Mouse (Mus musculus): ENCODE measurements around the gene Entpd7. TPM values are rescaled to one million over a fixed set of nuclear protein-coding genes. Genes with fewer than 3 reads are reported as not detected.

Gene Entpd7
- polyA plus RNA-seq, 1 experiment: 1.2 TPM

DNA sequence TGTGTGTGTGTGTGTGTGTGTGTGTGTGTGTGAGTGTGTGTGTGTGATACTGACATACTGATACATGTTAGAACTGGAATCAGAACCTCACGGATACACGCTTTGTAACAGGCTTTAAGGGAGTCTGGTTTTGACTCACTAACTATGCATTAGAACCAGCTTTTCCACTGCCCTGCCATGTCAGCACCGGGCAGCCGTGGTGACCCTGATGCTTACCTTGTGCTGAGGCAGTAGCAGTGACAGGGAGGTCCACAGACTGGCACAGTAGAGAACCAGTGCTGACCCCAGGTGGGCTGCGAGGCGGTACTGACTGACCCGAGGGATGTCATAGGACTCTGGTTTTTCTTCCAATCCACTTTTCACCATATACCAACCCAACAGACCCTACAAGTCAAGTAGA, 53.9 kb downstream of the Entpd7 start:
- TF ChIP-seq FLI1 (IDR thresholded peaks at IDR 0.05; ENCODE audit: low read length): no peak
- no peak for TF ChIP-seq GATA1 (IDR thresholded peaks at IDR 0.05; ENCODE audit: borderline replicate concordance, low read length)
- peaks cover 98% of the 10 kb centered on the region for H3K36me3 ChIP-seq (replicated peaks; ENCODE audit: low read length)
- no peak overlapping the region for H3K4me3 ChIP-seq (replicated peaks)
- H3K4me1 ChIP-seq: peaks cover 34% of the 10 kb centered on the region
- no peaks in the 10 kb centered on the region for H3K27me3 ChIP-seq (replicated peaks)
- H3K9me3 ChIP-seq: no peaks in the 10 kb centered on the region

DNA sequence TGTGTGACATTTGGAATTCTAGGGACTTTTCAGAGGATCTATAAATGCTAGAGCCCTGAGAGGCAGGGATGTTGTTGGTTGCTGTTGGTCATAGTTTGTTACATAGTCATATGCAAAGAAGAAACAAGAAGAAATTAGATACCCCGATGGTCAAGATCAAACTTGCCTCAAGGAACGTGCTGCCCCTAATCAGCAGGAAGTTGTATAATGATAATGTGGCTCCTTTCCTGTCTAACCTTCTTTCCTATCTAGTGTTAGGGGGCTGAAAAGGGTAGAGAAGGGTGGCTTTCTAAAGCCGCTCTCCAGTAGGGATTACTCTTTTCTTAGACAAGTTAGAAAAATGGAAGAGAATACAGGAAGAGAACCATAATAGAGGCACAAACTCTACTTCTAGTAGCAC, 56.3 kb downstream of the Entpd7 start:
- TF ChIP-seq FLI1 (IDR thresholded peaks at IDR 0.05; ENCODE audit: low read length) (no peak), GATA1 (IDR thresholded peaks at IDR 0.05; ENCODE audit: borderline replicate concordance, low read length) (no peak)
- no peaks in the 10 kb centered on the region for H3K9me3 ChIP-seq
- no peak overlapping the region for H3K4me3 ChIP-seq (replicated peaks)
- H3K36me3 ChIP-seq (replicated peaks; ENCODE audit: low read length): peaks cover 96% of the 10 kb centered on the region
- H3K4me1 ChIP-seq: peaks cover 53% of the 10 kb centered on the region
- H3K27me3 ChIP-seq (replicated peaks): no peaks in the 10 kb centered on the region

DNA sequence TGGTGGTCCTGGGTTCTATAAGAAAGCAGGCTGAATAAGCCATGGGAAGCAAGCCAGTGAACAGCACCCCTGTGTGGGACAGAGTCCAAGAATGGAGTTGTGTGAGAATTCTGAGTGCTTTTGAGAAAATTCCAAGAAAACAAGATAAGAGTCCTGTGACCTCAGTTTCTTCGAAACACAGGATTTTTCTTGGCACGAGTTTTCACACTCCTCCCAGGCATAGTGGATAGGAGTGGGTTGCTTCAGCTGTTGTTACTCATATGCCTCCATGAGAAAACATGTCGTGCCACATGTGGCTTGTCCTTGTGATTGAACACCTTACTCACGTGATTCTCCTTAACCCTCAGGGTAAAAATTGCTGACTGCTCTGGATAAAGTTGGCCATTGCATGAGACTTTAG, 58.4 kb downstream of the Entpd7 start:
- H3K4me1 ChIP-seq: peaks cover 64% of the 10 kb centered on the region
- H3K4me3 ChIP-seq (replicated peaks): no peak overlapping the region
- no peaks in the 10 kb centered on the region for H3K27me3 ChIP-seq (replicated peaks)
- no peak for TF ChIP-seq FLI1 (IDR thresholded peaks at IDR 0.05; ENCODE audit: low read length)
- no peak for TF ChIP-seq GATA1 (IDR thresholded peaks at IDR 0.05; ENCODE audit: borderline replicate concordance, low read length)
- no peaks in the 10 kb centered on the region for H3K9me3 ChIP-seq
- peaks cover 84% of the 10 kb centered on the region for H3K36me3 ChIP-seq (replicated peaks; ENCODE audit: low read length)

DNA sequence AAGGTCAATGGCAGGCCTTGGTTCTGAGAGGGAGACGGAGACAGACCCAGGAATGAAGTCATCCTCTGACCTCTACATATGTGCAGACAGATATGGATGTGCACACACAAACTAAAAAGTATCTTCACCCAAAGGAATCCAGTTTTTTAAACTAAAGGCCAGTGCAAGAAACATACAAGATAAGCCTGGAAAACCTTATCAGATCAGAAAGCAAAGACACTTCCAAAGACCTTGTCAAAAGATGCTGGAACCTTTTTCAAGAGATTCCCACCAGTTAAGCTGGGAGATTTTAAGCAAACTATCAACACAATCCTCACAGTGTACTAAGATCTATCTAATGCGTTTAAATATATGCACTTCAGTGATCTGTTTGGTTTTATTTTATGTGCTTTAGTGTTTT, 60.5 kb downstream of the Entpd7 start:
- TF ChIP-seq GATA1 (IDR thresholded peaks at IDR 0.05; ENCODE audit: borderline replicate concordance, low read length): no peak
- Histone ChIP-seq H3K36me3 (replicated peaks; ENCODE audit: low read length) (peaks cover 64% of the 10 kb centered on the region), H3K9me3 (no peaks in the 10 kb centered on the region), H3K27me3 (replicated peaks) (no peaks in the 10 kb centered on the region), H3K4me3 (replicated peaks) (no peak overlapping the region), H3K4me1 (peaks cover 73% of the 10 kb centered on the region)

DNA sequence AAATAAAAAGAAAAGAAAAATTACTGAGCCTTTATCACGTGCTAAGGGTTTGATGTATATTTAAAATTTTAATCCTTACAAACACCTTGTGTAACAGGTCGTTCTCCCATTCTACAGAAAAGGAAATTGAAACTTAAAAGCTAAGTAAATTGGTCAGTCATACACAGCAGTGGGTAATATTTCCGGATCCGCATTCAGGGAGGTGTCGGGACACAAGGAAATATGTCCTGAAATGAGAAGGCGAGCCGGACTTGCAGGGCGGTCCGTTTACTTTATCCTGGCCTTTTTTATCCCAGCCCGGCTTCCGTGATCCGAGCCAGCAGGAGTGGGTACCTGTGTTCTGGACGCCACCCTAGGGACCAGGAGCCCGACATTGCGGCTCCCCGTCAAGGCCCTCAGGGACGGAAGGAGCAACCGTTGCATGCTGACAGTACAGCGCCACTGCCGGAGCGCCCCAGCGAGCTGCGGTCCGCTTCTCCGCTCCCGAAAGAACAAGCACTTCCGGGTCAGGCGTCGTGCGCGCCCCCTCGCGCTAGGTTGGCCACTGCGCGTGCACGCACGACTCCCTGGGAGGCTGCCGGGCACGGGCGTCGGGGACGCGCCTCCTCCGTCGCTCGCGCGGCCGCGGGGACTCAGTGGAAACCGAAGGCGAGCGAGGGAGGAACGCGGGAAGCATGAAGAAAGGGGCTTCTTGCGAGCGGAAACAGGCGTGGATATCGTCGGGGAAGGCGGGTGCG, 63.2 kb downstream of the Entpd7 start, which contains the start of the genes Cutc and Cox15:
Gene Cutc (plus strand): TSS at position 508 of the 737 bp plus-strand sequence.
Gene Cox15 (minus strand): TSS at position 512 of the 737 bp plus-strand sequence.
- H3K4me3 ChIP-seq (replicated peaks): peak within 1 kb of the TSS; percentile 91
- no peaks in the 10 kb centered on the region for H3K27me3 ChIP-seq (replicated peaks)
- TF ChIP-seq GATA1 (IDR thresholded peaks at IDR 0.05; ENCODE audit: borderline replicate concordance, low read length): no peak
- TF ChIP-seq FLI1 (IDR thresholded peaks at IDR 0.05; ENCODE audit: low read length): no peak
- H3K4me1 ChIP-seq: peaks cover 63% of the 10 kb centered on the region
- no peaks in the 10 kb centered on the region for H3K9me3 ChIP-seq
- peaks cover 41% of the 10 kb centered on the region for H3K36me3 ChIP-seq (replicated peaks; ENCODE audit: low read length)

DNA sequence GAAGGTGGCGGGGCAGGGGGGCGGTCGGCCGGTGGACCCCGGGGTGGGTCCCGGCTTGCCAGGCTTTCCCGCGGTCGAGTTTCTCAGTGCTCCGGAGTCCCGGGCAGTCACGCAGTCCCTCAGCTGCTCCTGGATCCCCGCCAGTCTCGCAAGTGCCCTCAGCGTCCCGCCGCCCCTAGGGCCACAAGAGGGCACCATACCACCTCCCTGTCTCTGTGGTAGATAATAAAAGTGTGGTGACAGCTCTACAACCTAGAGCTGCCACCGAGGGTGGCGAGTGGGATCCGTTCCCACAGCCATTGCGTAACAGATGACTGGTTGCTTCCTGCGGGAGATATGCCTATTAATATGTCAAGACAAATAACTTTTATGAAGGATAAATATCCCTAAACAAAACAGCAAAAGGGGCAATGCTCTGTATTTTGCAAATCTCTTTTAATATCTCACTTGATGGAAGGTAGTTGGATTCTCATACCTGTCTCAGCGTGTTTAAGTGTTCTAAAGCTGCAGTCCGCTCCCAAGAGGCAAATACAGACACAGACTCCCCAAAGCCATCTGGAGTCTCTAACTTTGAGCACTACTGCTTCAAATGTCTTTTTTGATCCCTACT, 63.9 kb downstream of the Entpd7 start:
- TF ChIP-seq GATA1 (IDR thresholded peaks at IDR 0.05; ENCODE audit: borderline replicate concordance, low read length): peak; percentile 46; the same call in 1 of the 3 replicates
- no peak for TF ChIP-seq FLI1 (IDR thresholded peaks at IDR 0.05; ENCODE audit: low read length)
- Histone ChIP-seq H3K27me3 (replicated peaks) (no peaks in the 10 kb centered on the region), H3K4me3 (replicated peaks) (peak overlapping the region; percentile 91), H3K4me1 (peaks cover 56% of the 10 kb centered on the region), H3K36me3 (replicated peaks; ENCODE audit: low read length) (peaks cover 34% of the 10 kb centered on the region), H3K9me3 (no peaks in the 10 kb centered on the region)

DNA sequence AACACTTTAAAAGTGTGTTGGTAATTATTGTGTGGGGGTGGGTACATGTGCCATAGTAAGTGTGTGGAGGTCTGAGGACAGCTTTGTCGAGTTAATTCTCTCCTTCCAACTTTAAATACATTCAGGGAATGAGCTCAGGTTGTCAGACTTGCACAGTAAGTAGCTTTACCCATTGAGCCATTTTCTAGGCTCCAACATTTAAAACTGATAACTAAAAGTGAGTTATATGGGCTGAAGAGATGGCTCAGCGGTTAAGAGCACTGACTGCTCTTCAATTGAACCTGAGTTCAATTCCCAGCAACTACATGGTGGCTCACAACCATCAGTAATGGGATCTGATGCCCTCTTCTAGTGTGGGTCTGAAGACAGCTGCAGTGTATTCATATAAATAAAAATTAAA, 64.8 kb downstream of the Entpd7 start:
- TF ChIP-seq GATA1 (IDR thresholded peaks at IDR 0.05; ENCODE audit: borderline replicate concordance, low read length): no peak
- TF ChIP-seq FLI1 (IDR thresholded peaks at IDR 0.05; ENCODE audit: low read length): no peak
- Histone ChIP-seq H3K27me3 (replicated peaks) (no peaks in the 10 kb centered on the region), H3K4me1 (peaks cover 47% of the 10 kb centered on the region), H3K4me3 (replicated peaks) (no peak overlapping the region), H3K9me3 (no peaks in the 10 kb centered on the region), H3K36me3 (replicated peaks; ENCODE audit: low read length) (peaks cover 31% of the 10 kb centered on the region)

DNA sequence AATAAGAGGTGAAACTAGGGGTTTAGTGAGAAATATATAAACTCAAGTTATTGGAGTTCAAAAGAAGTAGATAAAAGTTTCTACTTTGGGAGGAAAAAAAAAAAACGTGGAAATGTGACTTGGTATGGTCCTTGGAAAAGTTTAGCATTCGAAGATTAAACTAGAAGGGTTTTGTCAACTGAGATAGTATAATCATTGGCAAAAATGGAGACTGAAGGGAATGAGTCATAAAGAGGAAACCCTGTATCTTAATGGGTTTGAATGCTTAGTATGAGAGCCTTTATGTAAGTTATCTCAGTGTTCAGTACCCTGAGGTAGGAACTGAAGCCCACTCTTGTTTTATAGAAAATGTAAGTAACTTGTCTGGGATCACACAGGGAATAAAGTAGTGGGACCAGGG, 65.4 kb downstream of the Entpd7 start:
- H3K9me3 ChIP-seq: no peaks in the 10 kb centered on the region
- H3K4me3 ChIP-seq (replicated peaks): no peak overlapping the region
- H3K36me3 ChIP-seq (replicated peaks; ENCODE audit: low read length): peaks cover 33% of the 10 kb centered on the region
- no peaks in the 10 kb centered on the region for H3K27me3 ChIP-seq (replicated peaks)
- TF ChIP-seq GATA1 (IDR thresholded peaks at IDR 0.05; ENCODE audit: borderline replicate concordance, low read length) (no peak), FLI1 (IDR thresholded peaks at IDR 0.05; ENCODE audit: low read length) (no peak)
- H3K4me1 ChIP-seq: peaks cover 45% of the 10 kb centered on the region

DNA sequence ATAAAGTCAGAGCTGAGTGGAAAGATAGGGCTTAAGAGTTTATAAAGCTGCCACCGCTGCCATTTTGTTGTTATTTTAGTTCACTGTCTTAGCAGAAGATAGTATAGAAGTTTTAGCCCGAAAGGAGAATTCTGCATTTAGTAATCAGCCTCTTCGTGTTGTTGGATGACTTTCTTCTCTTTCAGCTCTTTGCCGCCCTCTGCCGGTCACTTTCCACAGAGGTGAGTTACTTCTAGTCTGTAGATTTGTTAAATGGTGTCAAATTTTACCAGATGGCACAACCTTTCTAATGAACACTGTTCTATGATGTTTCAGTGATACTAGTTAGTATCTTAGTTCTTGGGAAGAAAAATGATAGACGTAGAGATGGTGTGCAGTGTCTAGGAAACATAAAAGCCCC, 71.0 kb downstream of the Entpd7 start:
- Histone ChIP-seq H3K36me3 (replicated peaks; ENCODE audit: low read length) (peaks cover 38% of the 10 kb centered on the region), H3K4me1 (peaks cover 7% of the 10 kb centered on the region), H3K27me3 (replicated peaks) (no peaks in the 10 kb centered on the region), H3K4me3 (replicated peaks) (no peak overlapping the region), H3K9me3 (no peaks in the 10 kb centered on the region)
- TF ChIP-seq GATA1 (IDR thresholded peaks at IDR 0.05; ENCODE audit: borderline replicate concordance, low read length): no peak
- no peak for TF ChIP-seq FLI1 (IDR thresholded peaks at IDR 0.05; ENCODE audit: low read length)

DNA sequence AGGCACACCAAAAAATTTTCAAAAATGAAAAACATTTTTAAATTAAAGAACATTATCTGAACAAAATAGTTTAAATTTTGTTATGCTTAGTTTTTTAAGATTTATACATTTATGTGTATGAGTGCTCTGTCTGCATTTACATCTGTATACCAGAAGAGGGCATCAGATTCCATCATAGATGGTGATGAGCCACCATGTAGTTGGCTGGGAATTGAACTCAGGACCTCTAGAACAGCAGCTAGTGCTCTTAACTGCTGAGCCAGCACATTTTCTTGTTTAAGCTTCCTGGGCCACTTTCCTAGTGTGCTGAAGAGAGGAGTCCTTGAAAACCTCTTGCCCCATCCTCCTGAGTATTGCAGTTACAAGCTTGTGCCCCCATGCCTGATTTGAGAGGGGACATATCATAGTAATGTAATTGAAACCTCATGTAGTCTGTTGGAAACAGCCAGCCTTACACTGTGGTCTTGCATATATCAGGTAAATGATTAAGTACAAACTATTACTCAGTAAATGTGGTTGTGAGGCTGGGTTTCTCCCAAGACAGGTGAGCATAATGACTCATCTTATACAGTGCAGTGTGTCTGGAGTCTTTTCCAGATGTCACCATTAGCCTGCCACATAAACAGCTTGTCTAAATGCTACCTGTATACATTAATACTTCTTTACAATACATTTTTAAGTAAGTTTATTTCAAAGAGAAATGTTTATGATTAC, 72.2 kb downstream of the Entpd7 start:
- no peaks in the 10 kb centered on the region for H3K9me3 ChIP-seq
- H3K36me3 ChIP-seq (replicated peaks; ENCODE audit: low read length): peaks cover 38% of the 10 kb centered on the region
- no peaks in the 10 kb centered on the region for H3K27me3 ChIP-seq (replicated peaks)
- peaks cover 4% of the 10 kb centered on the region for H3K4me1 ChIP-seq
- H3K4me3 ChIP-seq (replicated peaks): no peak overlapping the region
- TF ChIP-seq GATA1 (IDR thresholded peaks at IDR 0.05; ENCODE audit: borderline replicate concordance, low read length) (no peak), FLI1 (IDR thresholded peaks at IDR 0.05; ENCODE audit: low read length) (no peak)
